In the genomic region with DNA sequence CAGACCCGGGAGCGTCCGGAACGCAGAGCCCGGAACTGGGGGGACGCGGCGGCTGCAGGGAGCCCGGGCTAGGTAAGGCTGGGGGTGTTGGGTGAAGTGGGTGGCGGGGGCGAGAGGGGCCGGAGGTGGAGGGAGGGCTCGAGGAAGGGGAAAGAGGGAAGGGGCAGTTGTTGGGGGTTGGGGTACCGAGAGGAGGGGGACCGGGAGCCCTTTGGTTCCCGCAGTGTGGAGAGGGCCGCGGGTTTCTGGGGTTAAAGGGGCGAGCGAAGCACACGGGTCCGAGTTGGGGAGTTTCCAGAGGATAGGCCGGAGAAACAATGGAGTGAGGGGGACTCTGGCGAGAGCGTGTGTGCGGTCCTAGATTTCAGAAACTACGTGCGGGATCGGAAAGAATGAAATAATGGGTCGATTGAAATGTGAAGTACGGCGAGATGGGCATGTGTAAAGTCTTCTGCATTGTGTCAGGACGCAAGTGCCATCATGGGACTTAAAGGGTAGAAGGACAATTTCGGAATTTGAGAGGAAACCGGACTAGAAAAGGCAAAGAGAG, we compare ENCODE assay signal across 9 mouse cellular contexts. TPM values are rescaled to one million over a fixed set of nuclear protein-coding genes. Genes with fewer than 3 reads are reported as not detected.
A peak's percentile ranks its signal among the peaks of the same experiment; 100 is the strongest.
DNase-seq lines count a peak whose midpoint lies in the region; ATAC-seq and TF ChIP-seq lines count a peak whose summit lies in the region.
"Had no signal": no experiment of that assay in that cellular context is flagged by ENCODE, and none has a peak within 500 bp of the region (broad histone marks: within the 10 kb centered on the region; RNA-seq: fewer than 3 reads in every experiment).

No protein-coding gene starts in this region.

- H3K36me3 ChIP-seq in testis, adult 2 months (ENCODE audit: control insufficient read depth, insufficient read depth, low read length): no peaks in the 10 kb centered on the region; the same call in 1 of the 2 replicates
- H3K36me3 ChIP-seq in hindbrain, embryonic 12.5 days: no peaks in the 10 kb centered on the region
- H3K36me3 ChIP-seq in midbrain, embryonic 13.5 days: no peaks in the 10 kb centered on the region
- H3K36me3 ChIP-seq: G1E had no signal

- H3K27ac ChIP-seq in testis, adult 2 months (ENCODE audit: control insufficient read depth, insufficient read depth, low read depth, low read length): peak overlapping the region; percentile 89
- peak overlapping the region; percentile 97 for H3K27ac ChIP-seq in hindbrain, embryonic 12.5 days
- H3K27ac ChIP-seq in midbrain, embryonic 13.5 days: peak overlapping the region; percentile 95

- no peaks in the 10 kb centered on the region for H3K27me3 ChIP-seq in testis, adult 2 months (ENCODE audit: control insufficient read depth, insufficient read depth, low read length)
- H3K27me3 ChIP-seq in hindbrain, embryonic 12.5 days: no peaks in the 10 kb centered on the region
- H3K27me3 ChIP-seq in midbrain, embryonic 13.5 days: no peaks in the 10 kb centered on the region

- DNase-seq in embryo, embryonic 10 days (ENCODE audit: low spot score): peak; percentile 66
- DNase-seq in embryo, embryonic 9.5 days (ENCODE audit: extremely low spot score): no peak
- DNase-seq in testis, postnatal 14 days (ENCODE audit: low spot score): no peak
- DNase-seq in layer of hippocampus, adult 9-11 months: no peak
- DNase-seq in thymus, postnatal 36 days: no peak

- peak overlapping the region; percentile 71 for H3K4me2 ChIP-seq in hindbrain, embryonic 12.5 days (replicated peaks)
- peak overlapping the region; percentile 68 for H3K4me2 ChIP-seq in midbrain, embryonic 13.5 days (replicated peaks)

- peak overlapping the region; percentile 93 for H3K4me3 ChIP-seq in testis, adult 2 months (ENCODE audit: control insufficient read depth, low read depth, low read length)
- H3K4me3 ChIP-seq in hindbrain, embryonic 12.5 days: peak overlapping the region; percentile 76
- H3K4me3 ChIP-seq in midbrain, embryonic 13.5 days (replicated peaks): peak overlapping the region; percentile 77

- no peak for TF ChIP-seq CTCF in testis, adult 2 months (IDR thresholded peaks at IDR 0.05; ENCODE audit: control insufficient read depth, insufficient read depth, insufficient replicate concordance, low read depth, low read length)

- ATAC-seq in hindbrain, embryonic 12.5 days (ENCODE audit: low FRiP score): peak; percentile 39
- ATAC-seq in midbrain, embryonic 13.5 days: peak; percentile 77

- H3K9ac ChIP-seq in hindbrain, embryonic 12.5 days: peak overlapping the region; percentile 91
- H3K9ac ChIP-seq in midbrain, embryonic 13.5 days (replicated peaks): peak overlapping the region; percentile 83

- no peaks in the 10 kb centered on the region; the same call in none of the 2 replicates for H3K4me1 ChIP-seq in testis, adult 2 months (ENCODE audit: control insufficient read depth, insufficient read depth, low read length)
- H3K4me1 ChIP-seq in hindbrain, embryonic 12.5 days: peaks cover 33% of the 10 kb centered on the region
- H3K4me1 ChIP-seq in midbrain, embryonic 13.5 days (replicated peaks): peaks cover 48% of the 10 kb centered on the region

- H3K9me3 ChIP-seq in hindbrain, embryonic 12.5 days (replicated peaks): no peaks in the 10 kb centered on the region
- no peaks in the 10 kb centered on the region for H3K9me3 ChIP-seq in midbrain, embryonic 13.5 days

- WGBS in hindbrain, embryonic 12.5 days: under 1% methylated on average over 35 of the region's 35 CpGs
- under 1% methylated on average over 34 of the region's 35 CpGs for WGBS in midbrain, embryonic 13.5 days

- TF ChIP-seq POLR2A in testis, adult 2 months (IDR thresholded peaks at IDR 0.05; ENCODE audit: control insufficient read depth, low read depth, low read length): no peak

RNA-seq across cellular contexts. Expression of gene Spats2, which starts 1.2 kb away (rescaled TPM):
- polyA plus RNA-seq in testis, adult 2 months (2012; rRNA removed): 34.2 and 35.8 TPM in 2 replicates
- 72.7 and 73.6 TPM in 2 replicates for polyA plus RNA-seq in hindbrain, embryonic 12.5 days (2016; fragmentation: Nextera tagmentation; extraction: Ambion mirVana)
- polyA plus RNA-seq in midbrain, embryonic 13.5 days (2015; fragmentation: Nextera tagmentation; extraction: Ambion mirVana): 40.6 and 45.7 TPM in 2 replicates
- polyA plus RNA-seq: G1E had no signal

RNA-seq across cellular contexts. Expression of gene Dnajc22, which starts 33.9 kb away (rescaled TPM):
- 4.1 TPM in 2 replicates for polyA plus RNA-seq in testis, adult 2 months (2012; rRNA removed)
- 3.2 and 3.3 TPM in 2 replicates for polyA plus RNA-seq in hindbrain, embryonic 12.5 days (2016; fragmentation: Nextera tagmentation; extraction: Ambion mirVana)
- polyA plus RNA-seq in midbrain, embryonic 13.5 days (2015; fragmentation: Nextera tagmentation; extraction: Ambion mirVana): 1.7 and 1.8 TPM in 2 replicates
- polyA plus RNA-seq: G1E had no signal

RNA-seq across cellular contexts. Expression of gene C1ql4, which starts 39.3 kb away (rescaled TPM):
- 0.72 and 1.0 TPM in 2 replicates for polyA plus RNA-seq in testis, adult 2 months (2012; rRNA removed)
- polyA plus RNA-seq in hindbrain, embryonic 12.5 days (2016; fragmentation: Nextera tagmentation; extraction: Ambion mirVana): 18.4 and 18.7 TPM in 2 replicates
- polyA plus RNA-seq in midbrain, embryonic 13.5 days (2015; fragmentation: Nextera tagmentation; extraction: Ambion mirVana): 10.1 and 13.7 TPM in 2 replicates
- polyA plus RNA-seq: G1E had no signal

RNA-seq across cellular contexts. Expression of gene Troap, which starts 52.5 kb away (rescaled TPM):
- 15.2 and 17.5 TPM in 2 replicates for polyA plus RNA-seq in testis, adult 2 months (2012; rRNA removed)
- polyA plus RNA-seq in hindbrain, embryonic 12.5 days (2016; fragmentation: Nextera tagmentation; extraction: Ambion mirVana): 24.1 and 29.2 TPM in 2 replicates
- 13.3 and 14.6 TPM in 2 replicates for polyA plus RNA-seq in midbrain, embryonic 13.5 days (2015; fragmentation: Nextera tagmentation; extraction: Ambion mirVana)
